Mouse (Mus musculus) urinary bladder, postnatal 25 days (tissue): ENCODE results near the gene Inhbc.

Experiments used
- DNase-seq: peaks from one replicate; pipeline ENCODE4 v3.0.0; 2022; ENCODE audit warnings: low spot score

The Inhbc gene

GRCm38 (mm10) chr10:127351719-127352118, 18.5 kb downstream of the Inhbc start:
- no peak for DNase-seq

- no peak for DNase-seq
These were observed 19.0 kb downstream of the Inhbc start for GRCm38 (mm10) chr10:127351285-127351595.

- DNase-seq = peak; percentile 51
These were observed 19.5 kb downstream of the Inhbc start for GRCm38 (mm10) chr10:127350594-127351284.

- no peak for DNase-seq
These were observed 20.4 kb downstream of the Inhbc start for GRCm38 (mm10) chr10:127349810-127350209.

- DNase-seq = no peak
These were observed 21.3 kb downstream of the Inhbc start for GRCm38 (mm10) chr10:127348957-127349356.

GRCm38 (mm10) chr10:127346173-127346572, 24.1 kb downstream of the Inhbc start:
- no peak for DNase-seq

GRCm38 (mm10) chr10:127343029-127343428, 27.2 kb downstream of the Inhbc start:
- no peak for DNase-seq

- peak; percentile 86 for DNase-seq
These were observed 28.2 kb downstream of the Inhbc start, which contains the start of gene Gli1 for GRCm38 (mm10) chr10:127341891-127342639. Gli1 (minus strand) TSS chr10:127341974.

- DNase-seq = no peak
These were observed 28.9 kb downstream of the Inhbc start for GRCm38 (mm10) chr10:127341360-127341690.

GRCm38 (mm10) chr10:127340577-127341359, 29.5 kb downstream of the Inhbc start:
- DNase-seq = no peak

GRCm38 (mm10) chr10:127339683-127340576, 30.3 kb downstream of the Inhbc start:
- peak; percentile 52 for DNase-seq

- peak; percentile 78 for DNase-seq
These were observed 31.1 kb downstream of the Inhbc start for GRCm38 (mm10) chr10:127338930-127339682.

GRCm38 (mm10) chr10:127337536-127338099, 32.6 kb downstream of the Inhbc start:
- no peak for DNase-seq

- no peak for DNase-seq
These were observed 33.3 kb downstream of the Inhbc start for GRCm38 (mm10) chr10:127336952-127337351.

- DNase-seq = no peak
These were observed 35.0 kb downstream of the Inhbc start for GRCm38 (mm10) chr10:127335271-127335670.

GRCm38 (mm10) chr10:127333152-127333551, 37.1 kb downstream of the Inhbc start:
- DNase-seq = no peak

- DNase-seq = no peak
These were observed 37.9 kb downstream of the Inhbc start for GRCm38 (mm10) chr10:127332211-127332874.

GRCm38 (mm10) chr10:127330212-127330611, 40.0 kb downstream of the Inhbc start:
- DNase-seq = no peak

GRCm38 (mm10) chr10:127327461-127328145, 42.6 kb downstream of the Inhbc start:
- DNase-seq = no peak

GRCm38 (mm10) chr10:127326828-127327227, 43.4 kb downstream of the Inhbc start:
- peak; percentile 40 for DNase-seq
